Mouse (Mus musculus) hindbrain, embryonic 16.5 days (tissue): Measurements from ENCODE around the gene Sowaha. TPM values are rescaled to one million over a fixed set of nuclear protein-coding genes. Genes with fewer than 3 reads are reported as not detected.

Source experiments
- ATAC-seq: fragments of 200-750 bp; cut with Nextera tagmentation; 2 replicates; pipeline ENCODE4 v1.8.0; 2017; ENCODE audit warnings: moderate TSS enrichment, moderate library complexity
- H3K27ac ChIP-seq: fragments of 300-500 bp; sonication (generic); 2 replicates; pipeline ENCODE4 v1.5.1; 2014; ENCODE audit warnings: low read depth, mild to moderate bottlenecking, control low read depth, low read length, moderate library complexity
- H3K27me3 ChIP-seq: fragments of 300-500 bp; sonication (generic); replicated peaks from 2 replicates; pipeline ENCODE4 v1.6.1; 2014; ENCODE audit warnings: low read length; ENCODE audit not compliant: control insufficient read depth, insufficient read depth
- H3K36me3 ChIP-seq: fragments of 300-500 bp; sonication (generic); 2 replicates; pipeline ENCODE4 v1.6.1; 2014; ENCODE audit warnings: mild to moderate bottlenecking, low read length, moderate library complexity, mixed read lengths; ENCODE audit not compliant: control insufficient read depth, insufficient read depth
- H3K4me1 ChIP-seq: fragments of 300-500 bp; sonication (generic); 2 replicates; pipeline ENCODE4 v1.6.1; 2014; ENCODE audit warnings: low read depth, low read length; ENCODE audit not compliant: control insufficient read depth, insufficient read depth
- H3K4me2 ChIP-seq: fragments of 300-500 bp; sonication (generic); 2 replicates; pipeline ENCODE4 v1.6.1; 2014; ENCODE audit warnings: mild to moderate bottlenecking, low read length, control low read depth, moderate library complexity
- H3K4me3 ChIP-seq: fragments of 300-500 bp; sonication (generic); 2 replicates; pipeline ENCODE4 v1.5.1; 2014; ENCODE audit warnings: mild to moderate bottlenecking, low read length, control low read depth, moderate library complexity
- H3K9ac ChIP-seq: fragments of 300-500 bp; sonication (generic); 2 replicates; pipeline ENCODE4 v1.6.1; 2014; ENCODE audit warnings: low read depth, mild to moderate bottlenecking, control low read depth, low read length, moderate library complexity
- H3K9me3 ChIP-seq: fragments of 300-500 bp; sonication (generic); 2 replicates; pipeline ENCODE4 v1.6.1; 2014; ENCODE audit warnings: mild to moderate bottlenecking, low read length, moderate library complexity; ENCODE audit not compliant: control insufficient read depth
- WGBS: fragments of 180-500 bp; shearing (Covaris S2); extraction: QIAGEN DNeasy Blood & Tissue Kit; methylation state at CpG from one replicate; pipeline ENCODE4 v1.1.7; 2014; 5-methylcytosine and 5-hydroxymethylcytosine counted together
- polyA plus RNA-seq: library from polyadenylated mRNA; unstranded; fragments of >200 nt; fragmentation: Nextera tagmentation; extraction: Ambion mirVana; gene quantifications from 2 replicates; pipeline ENCODE4 v1.2.1, GENCODE M21; 2015

Sowaha gene
- polyA plus RNA-seq, 1 experiment from 2014 or later, result 1.5 TPM

DNA sequence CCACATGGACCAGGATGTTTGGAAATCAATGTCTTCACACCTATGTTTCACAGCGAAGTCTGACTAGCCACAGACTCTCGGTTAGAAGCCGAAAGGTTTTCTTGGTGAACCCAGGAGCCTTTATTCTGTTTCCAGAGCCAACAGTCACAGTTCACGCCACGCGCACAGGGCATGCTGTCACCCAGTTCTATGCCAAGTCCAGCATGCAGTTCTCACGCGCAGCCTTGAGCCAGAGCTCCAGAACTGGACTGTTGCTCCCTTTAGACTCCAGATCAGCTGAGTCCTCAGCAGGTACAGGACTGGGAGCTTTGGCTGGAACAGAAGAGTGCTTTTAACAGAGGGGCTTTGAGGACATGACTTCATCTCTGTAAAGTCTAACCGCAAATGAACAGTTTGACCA lies 27.7 kb downstream of the Sowaha start:
- WGBS, result 93% methylated on average over 9 of the region's 9 CpGs
- Histone ChIP-seq H3K4me1 (peaks cover 5% of the 10 kb centered on the region), H3K9ac (no peak overlapping the region), H3K36me3 (no peaks in the 10 kb centered on the region), H3K27me3 (peaks cover 9% of the 10 kb centered on the region), H3K9me3 (no peaks in the 10 kb centered on the region), H3K27ac (no peak overlapping the region), H3K4me2 (no peak overlapping the region), H3K4me3 (no peak overlapping the region)
- ATAC-seq, result no peak

- Histone ChIP-seq H3K4me3 (no peak overlapping the region), H3K27me3 (peaks cover 5% of the 10 kb centered on the region)
- no peak for ATAC-seq
Measured at GRCm38 (mm10) chr11:53451361-53451760, 28.7 kb downstream of the Sowaha start.

GRCm38 (mm10) chr11:53450070-53450705 lies 29.9 kb downstream of the Sowaha start:
- Histone ChIP-seq H3K36me3 (no peaks in the 10 kb centered on the region), H3K9me3 (no peaks in the 10 kb centered on the region), H3K27ac (no peak overlapping the region), H3K4me1 (no peaks in the 10 kb centered on the region), H3K9ac (no peak overlapping the region), H3K4me2 (no peak overlapping the region), H3K27me3 (no peaks in the 10 kb centered on the region), H3K4me3 (no peak overlapping the region)
- 66% methylated on average over 15 of the region's 15 CpGs for WGBS
- no peak for ATAC-seq

More at GRCm38 (mm10) chr11:53451361-53451760, 28.7 kb downstream of the Sowaha start:
- WGBS, result 83% methylated on average over 2 of the region's 2 CpGs
- Histone ChIP-seq H3K36me3 (no peaks in the 10 kb centered on the region), H3K4me2 (no peak overlapping the region), H3K9ac (no peak overlapping the region), H3K4me1 (no peaks in the 10 kb centered on the region), H3K27ac (no peak overlapping the region), H3K9me3 (no peaks in the 10 kb centered on the region)

DNA sequence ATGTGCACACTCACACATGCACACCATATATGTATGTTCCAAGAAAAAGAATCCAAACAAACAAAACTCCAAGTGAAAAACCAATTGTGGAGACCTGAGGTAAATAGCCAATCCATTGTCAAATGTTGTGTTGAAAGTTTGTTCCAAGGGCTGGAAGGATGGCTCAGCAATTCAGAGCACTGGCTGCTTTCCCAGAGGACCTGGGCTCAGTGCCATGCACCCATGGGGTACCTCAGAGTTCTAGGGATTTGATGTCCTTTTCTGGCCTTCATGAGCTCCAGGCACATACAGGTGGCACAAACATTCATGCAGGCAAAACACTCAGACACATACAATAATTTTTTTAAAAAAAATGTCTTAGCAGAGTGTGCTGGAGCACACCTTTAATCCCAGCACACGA lies 31.5 kb downstream of the Sowaha start:
- Histone ChIP-seq H3K9ac (no peak overlapping the region), H3K36me3 (no peaks in the 10 kb centered on the region), H3K27ac (no peak overlapping the region), H3K4me3 (no peak overlapping the region), H3K4me1 (no peaks in the 10 kb centered on the region), H3K4me2 (no peak overlapping the region), H3K9me3 (no peaks in the 10 kb centered on the region), H3K27me3 (no peaks in the 10 kb centered on the region)
- WGBS, result 57% methylated on average over 1 of the region's 1 CpGs
- ATAC-seq, result no peak

- Histone ChIP-seq H3K36me3 (no peaks in the 10 kb centered on the region), H3K4me1 (no peaks in the 10 kb centered on the region), H3K4me2 (no peak overlapping the region), H3K9me3 (no peaks in the 10 kb centered on the region), H3K9ac (no peak overlapping the region), H3K4me3 (no peak overlapping the region), H3K27ac (no peak overlapping the region), H3K27me3 (no peaks in the 10 kb centered on the region)
- 85% methylated on average over 8 of the region's 8 CpGs for WGBS
- ATAC-seq, result no peak
Measured at GRCm38 (mm10) chr11:53447996-53448395, 32.1 kb downstream of the Sowaha start.

- Histone ChIP-seq H3K9ac (no peak overlapping the region), H3K36me3 (no peaks in the 10 kb centered on the region), H3K27me3 (no peaks in the 10 kb centered on the region), H3K27ac (no peak overlapping the region), H3K9me3 (no peaks in the 10 kb centered on the region), H3K4me2 (no peak overlapping the region), H3K4me1 (no peaks in the 10 kb centered on the region), H3K4me3 (no peak overlapping the region)
- 93% methylated on average over 13 of the region's 13 CpGs for WGBS
- no peak for ATAC-seq
Measured at GRCm38 (mm10) chr11:53446183-53446582, 33.9 kb downstream of the Sowaha start.

DNA sequence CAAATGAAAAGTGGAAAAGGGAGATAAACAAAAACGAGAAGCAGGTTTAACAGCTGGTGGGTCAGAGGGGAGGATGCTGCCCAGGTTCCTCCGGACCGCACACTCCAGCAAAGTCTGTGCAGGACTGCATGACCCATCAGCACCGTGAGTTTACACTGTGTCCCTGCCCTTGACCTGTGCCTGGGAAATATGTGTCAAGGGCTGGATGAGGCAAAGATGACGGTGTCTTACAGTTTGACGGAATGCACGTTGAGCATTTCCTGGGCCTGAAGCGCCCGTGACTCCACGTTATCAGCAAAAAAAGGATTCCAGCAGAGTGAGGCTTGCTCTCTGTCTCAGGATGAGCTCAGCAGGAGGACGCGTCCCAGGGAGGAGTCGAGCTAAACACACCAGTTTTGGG lies 34.5 kb downstream of the Sowaha start:
- no peak for ATAC-seq
- no peaks in the 10 kb centered on the region for H3K4me1 ChIP-seq
- 63% methylated on average over 13 of the region's 13 CpGs for WGBS
- H3K9ac ChIP-seq, result no peak overlapping the region
- H3K27me3 ChIP-seq, result no peaks in the 10 kb centered on the region
- H3K36me3 ChIP-seq, result no peaks in the 10 kb centered on the region
- no peak overlapping the region for H3K27ac ChIP-seq
- no peak overlapping the region for H3K4me3 ChIP-seq
- H3K4me2 ChIP-seq, result no peak overlapping the region
- no peaks in the 10 kb centered on the region for H3K9me3 ChIP-seq

DNA sequence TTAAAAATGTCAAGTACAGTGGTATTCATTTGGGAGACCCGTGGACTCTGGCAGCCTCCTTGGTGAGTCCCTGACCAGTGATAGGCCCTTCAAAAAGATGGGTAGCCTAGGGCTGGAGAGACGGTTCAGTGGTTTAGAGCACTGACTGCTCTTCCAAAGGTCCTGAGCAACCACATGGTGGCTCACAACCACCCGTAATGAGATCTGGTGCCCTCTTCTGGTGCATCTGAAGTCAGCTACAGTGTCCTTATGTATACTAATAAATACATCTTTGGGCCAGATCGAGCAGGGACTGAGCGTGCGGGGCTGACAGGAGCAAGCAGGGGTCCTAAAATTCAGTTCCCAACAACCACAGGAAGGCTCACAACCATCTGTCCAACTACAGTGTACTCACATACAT lies 36.2 kb downstream of the Sowaha start:
- WGBS, result 33% methylated on average over 6 of the region's 6 CpGs
- H3K9me3 ChIP-seq, result no peaks in the 10 kb centered on the region

GRCm38 (mm10) chr11:53441921-53442320 lies 38.2 kb downstream of the Sowaha start:
- Histone ChIP-seq H3K36me3 (no peaks in the 10 kb centered on the region), H3K27me3 (no peaks in the 10 kb centered on the region), H3K4me3 (no peak overlapping the region), H3K4me1 (no peaks in the 10 kb centered on the region), H3K27ac (no peak overlapping the region), H3K9ac (no peak overlapping the region), H3K4me2 (no peak overlapping the region), H3K9me3 (no peaks in the 10 kb centered on the region)
- WGBS, result 64% methylated on average over 12 of the region's 12 CpGs
- ATAC-seq, result no peak

More for the DNA sequence above, 36.2 kb downstream of the Sowaha start:
- no peak for ATAC-seq
- Histone ChIP-seq H3K27me3 (no peaks in the 10 kb centered on the region), H3K4me3 (no peak overlapping the region), H3K4me2 (no peak overlapping the region), H3K36me3 (no peaks in the 10 kb centered on the region), H3K9ac (no peak overlapping the region), H3K4me1 (no peaks in the 10 kb centered on the region), H3K27ac (no peak overlapping the region)
